Mouse (Mus musculus): Measurements from ENCODE around the gene Mrps18a.

GRCm38 (mm10) chr17:46084091-46084501, 26.7 kb upstream of the Mrps18a start:
- no peak for TF ChIP-seq HCFC1 (IDR thresholded peaks at IDR 0.05; ENCODE audit: borderline replicate concordance, insufficient read depth, low read length)
- TF ChIP-seq MAFK (IDR thresholded peaks at IDR 0.05; ENCODE audit: insufficient read depth, low read depth, low read length), result no peak
- TF ChIP-seq ZC3H11A (IDR thresholded peaks at IDR 0.05; ENCODE audit: borderline replicate concordance, low read depth, low read length), result no peak
- no peak for TF ChIP-seq ZNF384 (IDR thresholded peaks at IDR 0.05; ENCODE audit: low read depth, low read length)
- no peak for TF ChIP-seq CHD2 (IDR thresholded peaks at IDR 0.05; ENCODE audit: low read depth, low read length)

All from ES-E14 (cell line).